Mouse (Mus musculus): ENCODE measurements around the gene Cd180.
"Not testable (repeated sequence)": the region's sequence is repeated elsewhere in the genome, so short reads cannot be mapped to it uniquely, and the experiment has no call there.

The Cd180 gene

GRCm38 (mm10) chr13:102677602-102678001 is 15.8 kb upstream of the Cd180 start:
- not testable (repeated sequence) for DNase-seq (ENCODE audit: low spot score)

GRCm38 (mm10) chr13:102678482-102678881 is 14.9 kb upstream of the Cd180 start:
- DNase-seq (ENCODE audit: low spot score): peak; percentile 48

DNA sequence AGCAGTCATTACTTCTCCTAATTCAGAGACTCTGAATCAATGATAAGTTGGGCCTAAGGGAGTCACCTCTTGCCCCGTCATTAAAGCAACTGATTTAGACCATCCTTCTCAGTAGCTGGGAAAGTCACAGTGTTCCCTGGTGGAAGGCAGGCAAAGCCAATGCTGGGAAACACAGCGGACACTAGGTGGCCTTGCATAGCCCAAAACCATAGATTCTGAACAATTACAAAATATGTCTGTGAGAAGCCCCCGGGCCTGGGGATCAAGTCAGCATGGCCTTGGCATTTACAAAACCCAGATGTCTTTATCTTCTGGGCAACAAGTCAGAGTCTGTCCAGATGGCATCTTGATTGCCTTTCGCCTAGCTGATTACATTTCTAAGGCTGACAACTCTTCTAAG is 8.5 kb upstream of the Cd180 start:
- DNase-seq (ENCODE audit: low spot score): no peak

- DNase-seq (ENCODE audit: low spot score): no peak
Measured at GRCm38 (mm10) chr13:102688121-102688520, 5.2 kb upstream of the Cd180 start.

- DNase-seq (ENCODE audit: low spot score): no peak
Measured at GRCm38 (mm10) chr13:102689201-102690090, 3.9 kb upstream of the Cd180 start.

DNA sequence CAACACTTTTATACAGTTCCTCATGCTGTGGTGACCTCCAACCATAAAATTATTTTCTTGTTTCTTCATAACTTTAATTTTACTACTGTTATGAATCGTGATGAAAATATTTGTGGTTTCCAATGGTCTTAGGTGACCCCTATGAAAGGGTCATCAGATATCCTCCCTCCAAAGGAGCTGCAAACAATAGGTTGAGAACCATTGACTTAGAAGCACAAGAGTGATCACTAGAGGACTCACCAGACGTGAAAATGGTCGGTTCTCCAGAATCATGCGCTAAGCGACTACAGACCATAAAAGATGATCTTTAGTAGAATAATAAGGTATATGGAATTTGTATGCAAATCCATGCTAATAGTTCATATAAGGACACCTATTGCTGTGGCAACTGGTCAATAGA is 3.2 kb upstream of the Cd180 start:
- no peak for DNase-seq (ENCODE audit: low spot score)

GRCm38 (mm10) chr13:102691408-102692150 is 1.8 kb upstream of the Cd180 start:
- no peak for DNase-seq (ENCODE audit: low spot score)

- DNase-seq (ENCODE audit: low spot score): no peak
Measured at GRCm38 (mm10) chr13:102694154-102694553, 796 bp downstream of the Cd180 start.

GRCm38 (mm10) chr13:102695121-102695905 is 2.0 kb downstream of the Cd180 start:
- DNase-seq (ENCODE audit: low spot score): no peak

- no peak for DNase-seq (ENCODE audit: low spot score)
Measured at GRCm38 (mm10) chr13:102698335-102698734, 5.0 kb downstream of the Cd180 start.

DNA sequence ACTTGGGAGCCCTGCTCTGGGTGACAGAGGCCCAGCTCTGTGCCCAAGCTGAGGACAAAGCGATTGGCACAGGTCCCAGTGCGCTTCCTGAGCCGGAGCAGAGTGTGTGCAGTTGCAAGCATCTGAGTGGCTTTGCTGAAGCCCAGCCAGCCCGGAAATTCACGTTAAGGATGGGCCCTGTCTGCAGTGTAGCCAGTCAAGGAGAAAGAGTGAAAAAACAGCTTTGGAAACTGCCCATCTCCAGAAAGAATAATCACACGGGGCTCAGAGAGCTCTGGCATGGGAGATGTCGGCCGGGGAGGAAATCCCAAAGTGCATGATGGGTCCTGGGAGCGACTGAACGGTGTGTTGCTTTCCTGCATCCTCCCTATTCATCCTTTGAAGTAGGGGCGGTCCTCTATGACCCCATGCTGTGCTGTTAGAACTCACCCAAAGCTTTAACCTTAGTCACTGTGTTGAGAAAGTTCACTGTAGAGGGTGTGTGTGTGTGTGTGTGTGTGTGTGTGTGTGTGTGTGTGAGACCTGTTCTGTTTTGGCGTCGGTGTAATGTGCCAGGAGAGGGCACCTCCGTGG is 5.5 kb downstream of the Cd180 start:
- peak; percentile 29 for DNase-seq (ENCODE audit: low spot score)

GRCm38 (mm10) chr13:102700176-102700575 is 6.8 kb downstream of the Cd180 start:
- DNase-seq (ENCODE audit: low spot score): no peak

DNA sequence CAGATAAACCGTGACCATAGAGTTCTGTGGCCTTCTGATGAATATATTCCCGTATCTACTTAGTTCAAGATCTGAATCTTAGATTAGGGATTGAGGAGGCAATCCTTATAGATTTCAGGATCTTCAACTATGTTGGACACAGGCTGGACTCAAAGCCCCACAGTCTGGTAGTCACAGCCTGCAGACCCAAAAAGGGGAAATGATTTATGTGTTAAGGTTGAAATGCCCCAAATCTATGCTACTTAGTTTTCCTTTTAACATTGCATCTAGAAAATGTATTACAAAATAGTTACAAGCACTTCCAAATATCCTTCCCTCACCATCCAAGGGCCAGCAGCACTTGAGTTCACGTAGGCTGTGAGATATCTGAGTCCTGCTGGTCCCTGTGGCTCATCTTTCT is 7.4 kb downstream of the Cd180 start:
- no peak for DNase-seq (ENCODE audit: low spot score)

GRCm38 (mm10) chr13:102716973-102717372 is 23.6 kb downstream of the Cd180 start:
- no peak for DNase-seq (ENCODE audit: low spot score)

GRCm38 (mm10) chr13:102725416-102725815 is 32.1 kb downstream of the Cd180 start:
- DNase-seq (ENCODE audit: low spot score): no peak

GRCm38 (mm10) chr13:102725906-102726305 is 32.5 kb downstream of the Cd180 start:
- DNase-seq (ENCODE audit: low spot score): no peak

DNA sequence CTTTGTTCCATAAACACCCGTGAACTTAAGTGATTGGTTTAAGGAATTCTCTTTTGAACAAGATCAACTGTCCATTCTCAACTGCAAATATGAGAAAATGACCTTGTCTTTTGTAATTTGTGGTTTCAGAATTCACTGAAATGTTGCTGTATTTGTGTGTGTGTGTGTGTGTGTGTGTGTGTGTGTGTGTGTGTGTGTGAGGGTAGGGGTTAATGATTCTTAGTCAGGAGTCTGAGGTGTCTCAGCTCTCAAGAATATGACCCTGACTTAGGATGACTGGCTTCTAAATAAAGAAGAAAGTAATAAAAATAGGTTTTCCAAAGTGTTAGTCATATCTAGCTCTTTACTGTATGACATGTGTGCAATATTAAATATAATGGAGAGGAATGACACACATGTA is 33.5 kb downstream of the Cd180 start:
- no peak for DNase-seq (ENCODE audit: low spot score)

DNA sequence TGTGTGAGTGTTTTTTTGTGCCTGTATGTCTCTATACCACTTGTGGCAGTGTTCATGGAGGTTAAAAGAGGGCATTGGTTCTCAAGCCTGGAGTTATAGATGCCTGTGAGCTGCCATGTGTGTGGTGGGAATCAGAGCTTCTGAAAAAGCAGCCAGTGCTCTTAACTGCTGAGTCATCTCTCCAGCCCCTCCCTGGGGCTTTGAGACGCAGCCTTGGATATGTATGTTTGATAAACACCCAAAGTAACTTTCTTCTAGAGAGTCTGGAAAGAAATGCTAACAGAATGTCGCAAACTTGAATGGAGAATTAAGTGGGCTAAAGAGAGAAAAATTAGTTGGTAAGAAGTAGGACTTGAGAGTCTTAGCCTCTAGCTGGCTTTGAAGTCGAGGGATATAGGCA is 34.7 kb downstream of the Cd180 start:
- DNase-seq (ENCODE audit: low spot score): no peak

DNA sequence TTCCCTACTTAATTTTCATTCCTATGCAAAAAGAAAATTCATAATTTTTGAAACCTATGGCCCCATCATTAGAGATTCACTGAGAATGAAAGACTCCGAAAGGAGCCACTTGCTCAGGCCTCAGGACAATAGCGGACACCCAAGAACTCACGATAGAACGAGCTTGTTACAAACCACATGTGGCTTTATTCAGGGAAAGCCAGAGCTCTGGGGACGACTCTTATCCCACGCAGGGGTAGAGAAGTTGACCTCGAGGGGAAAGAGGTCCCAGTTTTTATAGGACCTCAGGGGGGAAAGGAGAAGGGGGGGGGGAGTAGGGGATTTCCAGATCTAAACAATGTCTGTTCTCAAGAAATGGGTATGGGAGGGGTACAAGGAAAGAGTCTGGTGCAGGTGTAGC is 35.6 kb downstream of the Cd180 start:
- not testable (repeated sequence) for DNase-seq (ENCODE audit: low spot score)

DNA sequence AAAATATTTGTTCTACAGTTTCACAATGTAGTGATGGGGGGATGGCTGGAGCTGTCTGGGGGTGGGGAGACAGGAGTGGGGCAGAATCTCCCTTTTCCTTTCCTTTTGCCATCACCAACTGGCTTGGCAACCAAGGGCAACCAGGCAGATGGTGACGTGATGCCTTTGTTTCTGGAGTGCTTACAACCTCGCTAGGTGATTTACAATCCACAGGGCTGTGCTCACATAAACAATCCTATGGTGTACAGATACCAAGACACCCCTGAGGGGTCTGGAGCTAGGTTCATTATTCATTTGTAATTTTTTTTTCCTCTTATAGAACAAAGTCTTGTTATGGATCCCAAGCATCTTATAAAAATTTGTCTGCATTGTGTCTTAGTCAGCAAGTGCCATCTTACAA is 39.7 kb downstream of the Cd180 start:
- DNase-seq (ENCODE audit: low spot score): no peak

DNA sequence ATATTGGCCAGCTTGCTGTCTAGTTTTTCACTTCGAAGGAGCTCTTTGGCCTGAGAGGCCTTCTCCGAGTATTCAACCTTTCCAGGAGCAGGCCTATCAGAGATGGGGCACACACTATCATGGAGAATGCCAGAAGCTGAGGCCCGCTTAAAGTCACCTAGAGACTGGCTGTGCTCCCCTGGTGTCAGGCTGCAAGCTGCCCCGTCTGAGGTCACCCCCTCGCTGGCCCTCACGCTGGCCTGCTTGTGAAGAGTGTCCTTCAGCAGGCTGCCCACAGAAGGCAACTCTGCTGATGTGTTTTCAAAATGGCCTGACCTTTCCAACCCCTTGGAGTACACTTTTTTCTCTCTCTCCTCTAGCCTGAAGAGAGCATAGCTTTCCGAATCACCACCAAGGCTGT is 44.5 kb downstream of the Cd180 start:
- no peak for DNase-seq (ENCODE audit: low spot score)

All from ovary, postnatal 10 days (tissue).